Mouse (Mus musculus): ENCODE results near the gene Lsp1. TPM values are rescaled to one million over a fixed set of nuclear protein-coding genes. Genes with fewer than 3 reads are reported as not detected.

The Lsp1 gene
- total and polyA plus RNA-seq, 3 experiments = 0.09 to 0.16 TPM; not detected in 1

DNA sequence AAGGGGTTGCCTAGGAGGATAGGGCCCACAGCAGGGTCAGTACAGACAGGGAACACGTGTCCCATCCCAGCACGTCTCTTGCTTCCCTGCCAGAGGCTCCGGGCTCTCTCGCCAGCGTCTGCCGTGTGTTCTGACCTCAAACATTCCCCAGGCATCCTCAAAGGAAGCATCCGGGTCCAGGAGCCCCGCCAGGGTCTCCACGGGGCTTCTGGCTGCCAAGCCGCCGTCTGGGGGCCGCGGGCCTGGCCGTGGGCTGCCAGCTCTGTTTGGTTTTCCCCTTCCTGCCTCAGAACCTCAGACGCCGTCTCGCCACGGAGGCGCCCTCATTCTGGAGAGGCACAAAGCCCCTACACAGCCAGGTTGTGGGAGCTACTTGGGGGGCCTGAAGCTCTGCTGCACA, 27.0 kb upstream of the Lsp1 start:
- Histone ChIP-seq H3K36me3 (replicated peaks) (no peaks in the 10 kb centered on the region), H3K4me3 (ENCODE audit: low read depth, low read length) (no peak overlapping the region), H3K27me3 (ENCODE audit: insufficient read depth, low read length) (peaks cover 65% of the 10 kb centered on the region), H3K4me1 (ENCODE audit: insufficient read depth, low read depth, low read length) (peaks cover 35% of the 10 kb centered on the region), H3K9me3 (replicated peaks) (no peaks in the 10 kb centered on the region)
- no peak for ATAC-seq (ENCODE audit: extremely low read depth, insufficient number of reproducible peaks, low FRiP score, poor library complexity, severe bottlenecking)
- no peak for DNase-seq (ENCODE audit: low spot score)
- no peak for TF ChIP-seq TAL1 (conservative IDR thresholded peaks at IDR 0.05; ENCODE audit: low read depth, low read length)
- no peak for TF ChIP-seq CTCF (IDR thresholded peaks at IDR 0.05; ENCODE audit: low read depth, low read length)
- no peak for TF ChIP-seq GATA1 (IDR thresholded peaks at IDR 0.05; ENCODE audit: borderline replicate concordance, low read length)
- TF ChIP-seq GATA2 (IDR thresholded peaks at IDR 0.05; ENCODE audit: borderline replicate concordance, low read depth, low read length) = no peak
- TF ChIP-seq POLR2AphosphoS5 (IDR thresholded peaks at IDR 0.05; ENCODE audit: insufficient replicate concordance, low read depth, low read length) = no peak

- Histone ChIP-seq H3K9me3 (replicated peaks) (no peaks in the 10 kb centered on the region), H3K4me1 (ENCODE audit: insufficient read depth, low read depth, low read length) (peaks cover 35% of the 10 kb centered on the region), H3K36me3 (replicated peaks) (no peaks in the 10 kb centered on the region), H3K4me3 (ENCODE audit: low read depth, low read length) (no peak within 1 kb of the TSS), H3K27me3 (ENCODE audit: insufficient read depth, low read length) (peaks cover 67% of the 10 kb centered on the region)
- ATAC-seq (ENCODE audit: extremely low read depth, insufficient number of reproducible peaks, low FRiP score, poor library complexity, severe bottlenecking) (no peak), DNase-seq (ENCODE audit: low spot score) (no peak)
- no peak for TF ChIP-seq TAL1 (conservative IDR thresholded peaks at IDR 0.05; ENCODE audit: low read depth, low read length)
- no peak for TF ChIP-seq CTCF (IDR thresholded peaks at IDR 0.05; ENCODE audit: low read depth, low read length)
- no peak for TF ChIP-seq GATA1 (IDR thresholded peaks at IDR 0.05; ENCODE audit: borderline replicate concordance, low read length)
- TF ChIP-seq GATA2 (IDR thresholded peaks at IDR 0.05; ENCODE audit: borderline replicate concordance, low read depth, low read length) = no peak
- no peak for TF ChIP-seq POLR2AphosphoS5 (IDR thresholded peaks at IDR 0.05; ENCODE audit: insufficient replicate concordance, low read depth, low read length)
Measured at GRCm38 (mm10) chr7:142434137-142434865, 26.3 kb upstream of the Lsp1 start, which contains the start of gene Syt8. TSS of gene Syt8 (plus strand) at chr7:142434850.

DNA sequence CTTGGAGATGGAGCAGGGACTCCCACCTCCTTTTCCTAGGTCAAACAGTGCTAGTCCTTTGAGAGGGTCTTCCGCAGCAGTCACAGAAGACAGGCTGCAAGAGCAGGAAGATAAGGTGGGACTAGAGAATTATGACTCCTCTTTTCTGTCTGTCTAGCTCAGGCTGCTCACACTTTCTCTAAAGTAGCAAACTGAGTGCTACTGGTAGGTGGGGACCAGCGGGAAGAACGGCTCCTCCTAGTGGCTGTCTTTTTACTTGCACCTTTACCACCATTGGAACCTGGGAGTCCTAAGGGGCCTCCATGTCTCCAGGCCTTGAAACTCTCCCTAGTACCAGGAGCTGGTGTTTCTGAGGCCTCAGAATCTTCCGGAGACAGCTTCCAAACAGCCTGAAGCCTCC, 25.1 kb upstream of the Lsp1 start:
- Histone ChIP-seq H3K36me3 (replicated peaks) (no peaks in the 10 kb centered on the region), H3K4me1 (ENCODE audit: insufficient read depth, low read depth, low read length) (peaks cover 32% of the 10 kb centered on the region), H3K27me3 (ENCODE audit: insufficient read depth, low read length) (peaks cover 67% of the 10 kb centered on the region), H3K9me3 (replicated peaks) (no peaks in the 10 kb centered on the region), H3K4me3 (ENCODE audit: low read depth, low read length) (no peak overlapping the region)
- ATAC-seq (ENCODE audit: extremely low read depth, insufficient number of reproducible peaks, low FRiP score, poor library complexity, severe bottlenecking) (peak; percentile 62; the same call in 1 of the 2 replicates), DNase-seq (ENCODE audit: low spot score) (peak; percentile 83)
- TF ChIP-seq TAL1 (conservative IDR thresholded peaks at IDR 0.05; ENCODE audit: low read depth, low read length) = no peak
- TF ChIP-seq CTCF (IDR thresholded peaks at IDR 0.05; ENCODE audit: low read depth, low read length) = peak; percentile 83

- Histone ChIP-seq H3K4me3 (ENCODE audit: low read depth, low read length) (no peak overlapping the region), H3K4me1 (ENCODE audit: insufficient read depth, low read depth, low read length) (peaks cover 42% of the 10 kb centered on the region), H3K9me3 (replicated peaks) (no peaks in the 10 kb centered on the region), H3K36me3 (replicated peaks) (no peaks in the 10 kb centered on the region), H3K27me3 (ENCODE audit: insufficient read depth, low read length) (peaks cover 67% of the 10 kb centered on the region)
- ATAC-seq (ENCODE audit: extremely low read depth, insufficient number of reproducible peaks, low FRiP score, poor library complexity, severe bottlenecking) (no peak), DNase-seq (ENCODE audit: low spot score) (no peak)
- TF ChIP-seq GATA1 (IDR thresholded peaks at IDR 0.05; ENCODE audit: borderline replicate concordance, low read length) (no peak), CTCF (IDR thresholded peaks at IDR 0.05; ENCODE audit: low read depth, low read length) (peak; percentile 22; the same call in 1 of the 2 replicates)
Measured at GRCm38 (mm10) chr7:142437324-142437723, 23.3 kb upstream of the Lsp1 start.

GRCm38 (mm10) chr7:142439966-142440365, 20.6 kb upstream of the Lsp1 start:
- H3K9me3 ChIP-seq (replicated peaks) = no peaks in the 10 kb centered on the region
- no peak for DNase-seq (ENCODE audit: low spot score)
- H3K36me3 ChIP-seq (replicated peaks) = no peaks in the 10 kb centered on the region
- peaks cover 41% of the 10 kb centered on the region for H3K4me1 ChIP-seq (ENCODE audit: insufficient read depth, low read depth, low read length)
- peaks cover 66% of the 10 kb centered on the region for H3K27me3 ChIP-seq (ENCODE audit: insufficient read depth, low read length)
- no peak overlapping the region for H3K4me3 ChIP-seq (ENCODE audit: low read depth, low read length)
- ATAC-seq (ENCODE audit: extremely low read depth, insufficient number of reproducible peaks, low FRiP score, poor library complexity, severe bottlenecking) = no peak
- TF ChIP-seq CTCF (IDR thresholded peaks at IDR 0.05; ENCODE audit: low read depth, low read length) = no peak
- TF ChIP-seq GATA2 (IDR thresholded peaks at IDR 0.05; ENCODE audit: borderline replicate concordance, low read depth, low read length) = no peak
- TF ChIP-seq GATA1 (IDR thresholded peaks at IDR 0.05; ENCODE audit: borderline replicate concordance, low read length) = no peak
- no peak for TF ChIP-seq POLR2AphosphoS5 (IDR thresholded peaks at IDR 0.05; ENCODE audit: insufficient replicate concordance, low read depth, low read length)
- no peak for TF ChIP-seq TAL1 (conservative IDR thresholded peaks at IDR 0.05; ENCODE audit: low read depth, low read length)

DNA sequence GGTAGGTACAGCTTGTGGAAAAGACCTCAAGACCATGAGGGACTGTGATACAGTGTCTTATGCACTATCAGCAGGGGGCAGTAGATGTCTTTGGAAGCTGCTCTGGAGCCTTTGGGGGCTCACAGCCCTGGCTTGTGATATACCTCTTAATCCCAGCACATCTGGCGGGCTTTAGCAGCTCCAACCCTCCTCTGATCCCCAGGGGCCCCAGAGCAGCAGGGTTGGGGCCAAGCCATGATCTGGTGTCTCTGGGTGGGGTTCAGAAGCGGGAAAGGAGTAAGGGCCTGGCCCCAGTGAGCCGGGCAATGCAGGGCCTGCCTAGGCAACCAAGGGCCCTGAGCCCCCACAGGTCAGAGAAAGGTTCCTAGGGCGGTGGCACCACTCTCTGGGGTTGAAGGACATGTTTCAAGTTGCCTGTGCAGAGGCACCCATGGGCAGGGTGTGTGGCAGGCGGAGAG, 19.9 kb upstream of the Lsp1 start:
- ATAC-seq (ENCODE audit: extremely low read depth, insufficient number of reproducible peaks, low FRiP score, poor library complexity, severe bottlenecking) (no peak), DNase-seq (ENCODE audit: low spot score) (no peak)
- Histone ChIP-seq H3K36me3 (replicated peaks) (no peaks in the 10 kb centered on the region), H3K4me3 (ENCODE audit: low read depth, low read length) (no peak overlapping the region), H3K9me3 (replicated peaks) (no peaks in the 10 kb centered on the region), H3K27me3 (ENCODE audit: insufficient read depth, low read length) (peaks cover 69% of the 10 kb centered on the region), H3K4me1 (ENCODE audit: insufficient read depth, low read depth, low read length) (peaks cover 34% of the 10 kb centered on the region)
- TF ChIP-seq GATA1 (IDR thresholded peaks at IDR 0.05; ENCODE audit: borderline replicate concordance, low read length) (no peak), POLR2AphosphoS5 (IDR thresholded peaks at IDR 0.05; ENCODE audit: insufficient replicate concordance, low read depth, low read length) (no peak), GATA2 (IDR thresholded peaks at IDR 0.05; ENCODE audit: borderline replicate concordance, low read depth, low read length) (no peak), CTCF (IDR thresholded peaks at IDR 0.05; ENCODE audit: low read depth, low read length) (no peak), TAL1 (conservative IDR thresholded peaks at IDR 0.05; ENCODE audit: low read depth, low read length) (no peak)

All from G1E (cell line).